Mouse (Mus musculus): ENCODE results near the gene Ptpn6. TPM values are rescaled to one million over a fixed set of nuclear protein-coding genes. Genes with fewer than 3 reads are reported as not detected.
A peak's percentile ranks its signal among the peaks of the same experiment; 100 is the strongest.

Ptpn6 gene
- polyA plus RNA-seq, 1 experiment = 2.9 TPM

- TF ChIP-seq POLR2A (IDR thresholded peaks at IDR 0.05; ENCODE audit: borderline replicate concordance, extremely low read depth, insufficient read depth, insufficient read length, poor library complexity, severe bottlenecking) = no peak
- no peak for TF ChIP-seq CTCF (IDR thresholded peaks at IDR 0.05; ENCODE audit: borderline replicate concordance, extremely low read depth, insufficient read depth, insufficient read length)
- no peak for DNase-seq (ENCODE audit: low read depth)
These were observed 15.5 kb downstream of the Ptpn6 start for GRCm38 (mm10) chr6:124722876-124723473.

- no peak for TF ChIP-seq POLR2A (IDR thresholded peaks at IDR 0.05; ENCODE audit: borderline replicate concordance, extremely low read depth, insufficient read depth, insufficient read length, poor library complexity, severe bottlenecking)
- no peak for TF ChIP-seq CTCF (IDR thresholded peaks at IDR 0.05; ENCODE audit: borderline replicate concordance, extremely low read depth, insufficient read depth, insufficient read length)
- DNase-seq (ENCODE audit: low read depth) = no peak
These were observed 17.6 kb downstream of the Ptpn6 start for GRCm38 (mm10) chr6:124720904-124721303.

GRCm38 (mm10) chr6:124719354-124719978 is 19.0 kb downstream of the Ptpn6 start:
- TF ChIP-seq CTCF (IDR thresholded peaks at IDR 0.05; ENCODE audit: borderline replicate concordance, extremely low read depth, insufficient read depth, insufficient read length) (no peak), POLR2A (IDR thresholded peaks at IDR 0.05; ENCODE audit: borderline replicate concordance, extremely low read depth, insufficient read depth, insufficient read length, poor library complexity, severe bottlenecking) (no peak)

GRCm38 (mm10) chr6:124718703-124719102 is 19.8 kb downstream of the Ptpn6 start:
- TF ChIP-seq CTCF (IDR thresholded peaks at IDR 0.05; ENCODE audit: borderline replicate concordance, extremely low read depth, insufficient read depth, insufficient read length) (no peak), POLR2A (IDR thresholded peaks at IDR 0.05; ENCODE audit: borderline replicate concordance, extremely low read depth, insufficient read depth, insufficient read length, poor library complexity, severe bottlenecking) (no peak)
- DNase-seq (ENCODE audit: low read depth) = no peak

More at GRCm38 (mm10) chr6:124719354-124719978, 19.0 kb downstream of the Ptpn6 start:
- DNase-seq (ENCODE audit: low read depth) = no peak

- TF ChIP-seq POLR2A (IDR thresholded peaks at IDR 0.05; ENCODE audit: borderline replicate concordance, extremely low read depth, insufficient read depth, insufficient read length, poor library complexity, severe bottlenecking) (no peak), CTCF (IDR thresholded peaks at IDR 0.05; ENCODE audit: borderline replicate concordance, extremely low read depth, insufficient read depth, insufficient read length) (no peak)
- DNase-seq (ENCODE audit: low read depth) = no peak
These were observed 20.5 kb downstream of the Ptpn6 start for GRCm38 (mm10) chr6:124717968-124718367.

- peak; percentile 74 for DNase-seq (ENCODE audit: low read depth)
- TF ChIP-seq CTCF (IDR thresholded peaks at IDR 0.05; ENCODE audit: borderline replicate concordance, extremely low read depth, insufficient read depth, insufficient read length) = peak; percentile 67
- no peak for TF ChIP-seq POLR2A (IDR thresholded peaks at IDR 0.05; ENCODE audit: borderline replicate concordance, extremely low read depth, insufficient read depth, insufficient read length, poor library complexity, severe bottlenecking)
These were observed 21.5 kb downstream of the Ptpn6 start for GRCm38 (mm10) chr6:124716864-124717490.

GRCm38 (mm10) chr6:124712918-124713317 is 25.6 kb downstream of the Ptpn6 start:
- TF ChIP-seq POLR2A (IDR thresholded peaks at IDR 0.05; ENCODE audit: borderline replicate concordance, extremely low read depth, insufficient read depth, insufficient read length, poor library complexity, severe bottlenecking) (no peak), CTCF (IDR thresholded peaks at IDR 0.05; ENCODE audit: borderline replicate concordance, extremely low read depth, insufficient read depth, insufficient read length) (no peak)
- DNase-seq (ENCODE audit: low read depth) = no peak

- TF ChIP-seq POLR2A (IDR thresholded peaks at IDR 0.05; ENCODE audit: borderline replicate concordance, extremely low read depth, insufficient read depth, insufficient read length, poor library complexity, severe bottlenecking) (peak; percentile 27; the same call in 1 of the 2 replicates), CTCF (IDR thresholded peaks at IDR 0.05; ENCODE audit: borderline replicate concordance, extremely low read depth, insufficient read depth, insufficient read length) (no peak)
- DNase-seq (ENCODE audit: low read depth) = peak; percentile 99
These were observed 26.4 kb downstream of the Ptpn6 start, which contains the start of the genes Emg1 and Phb2 for GRCm38 (mm10) chr6:124711824-124712782. TSS of gene Emg1 (minus strand) at chr6:124712178. TSS of gene Phb2 (plus strand) at chr6:124712336.

GRCm38 (mm10) chr6:124708289-124708889 is 30.1 kb downstream of the Ptpn6 start:
- DNase-seq (ENCODE audit: low read depth) = no peak
- TF ChIP-seq CTCF (IDR thresholded peaks at IDR 0.05; ENCODE audit: borderline replicate concordance, extremely low read depth, insufficient read depth, insufficient read length) (no peak), POLR2A (IDR thresholded peaks at IDR 0.05; ENCODE audit: borderline replicate concordance, extremely low read depth, insufficient read depth, insufficient read length, poor library complexity, severe bottlenecking) (no peak)

GRCm38 (mm10) chr6:124706061-124706627 is 32.4 kb downstream of the Ptpn6 start:
- no peak for TF ChIP-seq CTCF (IDR thresholded peaks at IDR 0.05; ENCODE audit: borderline replicate concordance, extremely low read depth, insufficient read depth, insufficient read length)
- TF ChIP-seq POLR2A (IDR thresholded peaks at IDR 0.05; ENCODE audit: borderline replicate concordance, extremely low read depth, insufficient read depth, insufficient read length, poor library complexity, severe bottlenecking) = no peak

More at GRCm38 (mm10) chr6:124706061-124706627, 32.4 kb downstream of the Ptpn6 start:
- DNase-seq (ENCODE audit: low read depth) = no peak
